Mouse (Mus musculus): Measurements from ENCODE around the gene Gm9747. TPM values are rescaled to one million over a fixed set of nuclear protein-coding genes. Genes with fewer than 3 reads are reported as not detected.

Gene Gm9747
- 38.8 and 40.1 TPM in 2 replicates for polyA plus RNA-seq (2014; fragmentation: Nextera tagmentation; extraction: Ambion mirVana)

DNA sequence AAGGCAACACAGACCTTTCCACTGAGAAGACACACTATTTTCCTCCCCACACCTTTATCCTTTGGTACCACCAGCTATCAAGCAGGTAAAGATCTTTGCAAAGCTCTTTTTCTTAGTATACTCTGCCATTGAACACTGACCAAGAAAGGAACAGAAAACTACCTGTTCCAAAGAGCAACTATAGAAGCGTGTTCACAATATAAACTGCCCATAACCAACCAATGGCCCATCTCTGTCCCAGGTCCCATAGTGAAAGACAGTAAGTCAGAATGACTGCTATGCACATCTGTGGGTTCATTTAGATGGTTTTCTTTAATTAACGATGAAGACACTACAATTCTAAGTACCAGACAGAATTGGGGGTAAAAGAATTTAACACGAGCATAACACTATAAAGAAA, at the start of gene Gm9747:
TSS of gene Gm9747 (plus strand) at position 301 of the 400 bp plus-strand sequence.
- H3K36me3 ChIP-seq (ENCODE audit: control insufficient read depth, insufficient read depth, low read length), result peaks cover 48% of the 10 kb centered on the region
- no peak for ATAC-seq (ENCODE audit: insufficient number of reproducible peaks, insufficient read depth, low FRiP score, low read depth)
- 93% methylated on average over 3 of the region's 3 CpGs for WGBS

DNA sequence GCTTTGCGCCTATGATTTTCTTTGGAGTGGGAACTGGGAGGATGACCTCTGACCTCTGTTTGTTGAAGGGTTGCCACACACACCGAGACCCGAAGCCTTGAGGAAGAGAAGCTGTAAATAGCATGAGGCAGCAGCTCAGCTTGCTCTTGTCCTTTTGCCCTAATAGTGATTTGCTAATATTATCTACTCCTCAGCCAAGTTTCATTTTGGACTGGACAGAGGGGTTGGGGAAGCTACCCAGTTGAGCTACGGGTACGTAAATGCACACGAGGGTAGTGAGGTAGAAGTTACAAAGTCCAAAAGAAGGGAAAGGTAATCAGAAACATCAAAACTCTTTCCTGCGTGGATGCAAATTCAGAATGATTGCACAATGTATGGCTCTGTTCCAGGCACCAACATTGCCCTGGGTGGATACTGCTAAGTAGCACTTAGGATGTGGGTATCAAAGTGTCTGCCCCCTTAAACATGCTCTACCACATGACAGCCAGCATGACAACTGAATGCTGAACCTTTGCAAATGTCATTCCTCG, 48.9 kb upstream of the Gm9747 start:
- Histone ChIP-seq H3K4me2 (ENCODE audit: low read length) (no peak overlapping the region), H3K27me3 (ENCODE audit: control insufficient read depth, insufficient read depth, low read length) (no peaks in the 10 kb centered on the region), H3K9me3 (ENCODE audit: control insufficient read depth, low read length) (no peaks in the 10 kb centered on the region), H3K9ac (ENCODE audit: low read length) (no peak overlapping the region), H3K4me3 (ENCODE audit: control insufficient read depth in 1 of 2, insufficient read depth in 1 of 2, low read depth in 1 of 2, low read length in 2 of 2) (no peak overlapping the region), H3K4me1 (ENCODE audit: control insufficient read depth in 2 of 2, insufficient read depth in 2 of 2, low read length in 2 of 2) (peaks cover 7 to 10% of the 10 kb centered on the region in 2 experiments; a peak in 3 of 4 replicates), H3K27ac (replicated peaks in 1 of 2; ENCODE audit: control insufficient read depth in 1 of 2, insufficient read depth in 1 of 2, low read depth in 2 of 2, low read length in 2 of 2) (peak overlapping the region in 1 of 2 experiments; percentile 29; a peak in 1 of 4 replicates), H3K36me3 (ENCODE audit: control insufficient read depth, insufficient read depth, low read length) (no peaks in the 10 kb centered on the region)
- WGBS, result 50% methylated on average over 8 of the region's 8 CpGs
- ATAC-seq (ENCODE audit: insufficient number of reproducible peaks, insufficient read depth, low FRiP score, low read depth), result no peak

More for the DNA sequence above, at the start of gene Gm9747:
- no peaks in the 10 kb centered on the region for H3K27me3 ChIP-seq (ENCODE audit: control insufficient read depth, insufficient read depth, low read length)
- H3K9me3 ChIP-seq (ENCODE audit: control insufficient read depth, low read length), result no peaks in the 10 kb centered on the region
- H3K27ac ChIP-seq (replicated peaks in 1 of 2; ENCODE audit: control insufficient read depth in 1 of 2, insufficient read depth in 1 of 2, low read depth in 2 of 2, low read length in 2 of 2), result no peak within 1 kb of the TSS
- H3K9ac ChIP-seq (ENCODE audit: low read length), result no peak within 1 kb of the TSS
- H3K4me2 ChIP-seq (ENCODE audit: low read length), result no peak within 1 kb of the TSS
- H3K4me1 ChIP-seq (ENCODE audit: control insufficient read depth in 2 of 2, insufficient read depth in 2 of 2, low read length in 2 of 2), result no peaks in the 10 kb centered on the region
- no peak within 1 kb of the TSS for H3K4me3 ChIP-seq (ENCODE audit: control insufficient read depth in 1 of 2, insufficient read depth in 1 of 2, low read depth in 1 of 2, low read length in 2 of 2)

DNA sequence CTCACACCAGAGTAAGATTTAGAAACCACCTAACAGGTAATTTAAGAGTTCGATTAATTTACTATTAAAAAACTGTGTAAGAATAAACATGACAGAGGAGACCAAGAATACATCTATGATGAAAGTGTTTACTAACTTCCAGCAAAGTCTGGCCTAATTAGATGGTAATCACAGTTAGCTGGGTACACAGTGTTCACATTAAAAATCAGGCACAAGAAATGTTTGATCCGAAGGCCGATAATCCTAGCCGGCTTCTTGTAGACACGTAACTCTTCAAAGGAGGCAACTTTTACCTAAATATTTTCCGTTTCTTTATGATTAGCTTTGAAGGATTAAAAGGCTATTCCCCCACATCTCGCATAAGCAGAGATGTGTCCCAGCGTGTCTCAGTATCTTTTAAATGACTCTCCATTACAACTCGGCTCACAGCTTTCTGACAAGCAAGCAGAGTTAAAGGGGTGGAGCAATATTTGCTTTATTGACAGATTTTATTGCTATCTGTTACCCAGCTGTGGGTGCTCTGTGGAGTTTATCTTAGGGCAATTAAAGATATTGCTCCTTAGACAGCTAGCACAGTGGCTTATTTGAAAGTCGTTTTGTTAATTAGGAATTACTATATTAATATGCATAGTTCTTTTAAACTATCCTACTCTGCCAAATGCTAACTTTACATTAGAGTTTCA, 44.2 kb upstream of the Gm9747 start:
- Histone ChIP-seq H3K9ac (ENCODE audit: low read length) (no peak overlapping the region), H3K4me3 (ENCODE audit: control insufficient read depth in 1 of 2, insufficient read depth in 1 of 2, low read depth in 1 of 2, low read length in 2 of 2) (no peak overlapping the region), H3K27me3 (ENCODE audit: control insufficient read depth, insufficient read depth, low read length) (no peaks in the 10 kb centered on the region), H3K36me3 (ENCODE audit: control insufficient read depth, insufficient read depth, low read length) (no peaks in the 10 kb centered on the region), H3K9me3 (ENCODE audit: control insufficient read depth, low read length) (no peaks in the 10 kb centered on the region), H3K27ac (replicated peaks in 1 of 2; ENCODE audit: control insufficient read depth in 1 of 2, insufficient read depth in 1 of 2, low read depth in 2 of 2, low read length in 2 of 2) (no peak overlapping the region), H3K4me1 (ENCODE audit: control insufficient read depth in 2 of 2, insufficient read depth in 2 of 2, low read length in 2 of 2) (peaks cover 11 to 12% of the 10 kb centered on the region in 2 experiments; a peak in 3 of 4 replicates), H3K4me2 (ENCODE audit: low read length) (no peak overlapping the region)
- 79% methylated on average over 10 of the region's 10 CpGs for WGBS
- no peak for ATAC-seq (ENCODE audit: insufficient number of reproducible peaks, insufficient read depth, low FRiP score, low read depth)

DNA sequence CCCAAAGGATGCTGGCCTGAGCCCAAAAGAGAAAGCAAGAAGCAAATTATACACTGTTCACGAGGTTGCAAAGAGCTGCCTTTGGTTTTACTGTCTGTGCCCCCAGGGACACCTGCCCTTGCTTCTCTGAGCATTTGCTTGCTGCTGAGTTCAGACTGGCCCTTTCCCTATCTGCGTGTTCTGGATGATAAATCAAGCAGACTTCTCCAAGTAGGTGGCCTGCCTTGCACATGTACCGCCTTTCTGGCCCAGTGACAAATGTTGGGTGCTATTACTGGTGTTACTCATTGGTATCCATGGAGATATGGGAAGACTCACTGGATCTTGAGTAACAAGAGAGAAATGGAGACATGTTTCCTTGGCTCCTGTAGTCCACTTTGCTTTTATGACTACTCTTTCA, 43.4 kb upstream of the Gm9747 start:
- H3K4me3 ChIP-seq (ENCODE audit: control insufficient read depth in 1 of 2, insufficient read depth in 1 of 2, low read depth in 1 of 2, low read length in 2 of 2), result no peak overlapping the region
- H3K4me1 ChIP-seq (ENCODE audit: control insufficient read depth in 2 of 2, insufficient read depth in 2 of 2, low read length in 2 of 2), result peaks cover 7 to 8% of the 10 kb centered on the region in 2 experiments; a peak in 3 of 4 replicates
- no peaks in the 10 kb centered on the region for H3K27me3 ChIP-seq (ENCODE audit: control insufficient read depth, insufficient read depth, low read length)
- H3K9ac ChIP-seq (ENCODE audit: low read length), result no peak overlapping the region
- no peaks in the 10 kb centered on the region for H3K9me3 ChIP-seq (ENCODE audit: control insufficient read depth, low read length)
- ATAC-seq (ENCODE audit: insufficient number of reproducible peaks, insufficient read depth, low FRiP score, low read depth), result no peak
- no peak overlapping the region for H3K27ac ChIP-seq (replicated peaks in 1 of 2; ENCODE audit: control insufficient read depth in 1 of 2, insufficient read depth in 1 of 2, low read depth in 2 of 2, low read length in 2 of 2)
- no peaks in the 10 kb centered on the region for H3K36me3 ChIP-seq (ENCODE audit: control insufficient read depth, insufficient read depth, low read length)
- 44% methylated on average over 3 of the region's 3 CpGs for WGBS
- H3K4me2 ChIP-seq (ENCODE audit: low read length), result no peak overlapping the region

DNA sequence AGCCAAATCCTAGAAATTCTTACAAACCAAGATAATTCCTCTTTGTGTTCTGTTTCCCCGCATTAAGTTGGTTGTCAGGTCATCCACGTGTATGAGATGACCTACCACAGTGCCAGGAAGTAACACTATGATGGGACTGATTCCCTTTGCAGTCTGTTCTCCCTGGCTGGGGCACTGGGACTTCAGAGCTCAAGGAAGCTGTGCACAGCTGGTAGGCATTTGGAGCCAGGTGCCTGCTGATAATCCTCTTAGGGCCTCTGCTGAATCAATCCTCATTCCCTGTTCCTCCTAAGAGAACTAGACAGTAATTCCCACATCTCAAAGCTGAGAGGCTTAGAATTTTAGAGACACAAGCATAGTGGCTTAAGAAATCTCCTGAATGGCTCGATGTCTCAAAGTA, 41.3 kb upstream of the Gm9747 start:
- Histone ChIP-seq H3K4me1 (ENCODE audit: control insufficient read depth in 2 of 2, insufficient read depth in 2 of 2, low read length in 2 of 2) (peaks cover 4 to 5% of the 10 kb centered on the region in 2 experiments; a peak in 1 of 4 replicates), H3K9ac (ENCODE audit: low read length) (no peak overlapping the region), H3K27me3 (ENCODE audit: control insufficient read depth, insufficient read depth, low read length) (no peaks in the 10 kb centered on the region), H3K4me3 (ENCODE audit: control insufficient read depth in 1 of 2, insufficient read depth in 1 of 2, low read depth in 1 of 2, low read length in 2 of 2) (no peak overlapping the region), H3K4me2 (ENCODE audit: low read length) (no peak overlapping the region), H3K9me3 (ENCODE audit: control insufficient read depth, low read length) (no peaks in the 10 kb centered on the region), H3K27ac (replicated peaks in 1 of 2; ENCODE audit: control insufficient read depth in 1 of 2, insufficient read depth in 1 of 2, low read depth in 2 of 2, low read length in 2 of 2) (no peak overlapping the region), H3K36me3 (ENCODE audit: control insufficient read depth, insufficient read depth, low read length) (no peaks in the 10 kb centered on the region)
- 49% methylated on average over 3 of the region's 3 CpGs for WGBS
- ATAC-seq (ENCODE audit: insufficient number of reproducible peaks, insufficient read depth, low FRiP score, low read depth), result no peak

DNA sequence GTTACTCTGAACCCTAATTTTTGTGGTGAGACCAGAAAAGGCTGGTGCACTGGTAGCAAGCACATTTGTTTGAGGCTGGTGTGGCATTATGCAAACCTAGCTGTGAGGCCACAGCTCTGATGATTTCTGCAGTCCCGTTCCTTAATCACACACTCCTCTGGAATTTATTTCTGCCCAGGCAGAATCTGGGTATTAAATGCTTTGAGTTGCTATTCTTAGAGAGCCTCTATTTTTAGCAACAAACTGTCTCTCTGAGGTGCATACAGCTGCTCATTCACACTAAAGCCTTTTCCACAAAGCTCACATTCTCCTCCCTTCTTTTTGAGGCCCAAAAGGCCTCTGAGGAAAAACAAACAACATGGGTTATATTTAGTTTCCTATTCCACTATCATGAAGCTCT, 33.0 kb upstream of the Gm9747 start:
- WGBS, result 3% methylated on average over 1 of the region's 1 CpGs
- peaks cover 12 to 30% of the 10 kb centered on the region in 2 experiments for H3K4me1 ChIP-seq (ENCODE audit: control insufficient read depth in 2 of 2, insufficient read depth in 2 of 2, low read length in 2 of 2)
- H3K27ac ChIP-seq (replicated peaks in 1 of 2; ENCODE audit: control insufficient read depth in 1 of 2, insufficient read depth in 1 of 2, low read depth in 2 of 2, low read length in 2 of 2), result peak overlapping the region; percentile 93 to 95
- H3K4me3 ChIP-seq (ENCODE audit: control insufficient read depth in 1 of 2, insufficient read depth in 1 of 2, low read depth in 1 of 2, low read length in 2 of 2), result no peak overlapping the region
- ATAC-seq (ENCODE audit: insufficient number of reproducible peaks, insufficient read depth, low FRiP score, low read depth), result peak; percentile 79
- no peaks in the 10 kb centered on the region for H3K27me3 ChIP-seq (ENCODE audit: control insufficient read depth, insufficient read depth, low read length)
- no peaks in the 10 kb centered on the region for H3K9me3 ChIP-seq (ENCODE audit: control insufficient read depth, low read length)
- H3K9ac ChIP-seq (ENCODE audit: low read length), result peak overlapping the region; percentile 57
- H3K4me2 ChIP-seq (ENCODE audit: low read length), result peak overlapping the region; percentile 49
- H3K36me3 ChIP-seq (ENCODE audit: control insufficient read depth, insufficient read depth, low read length), result no peaks in the 10 kb centered on the region

DNA sequence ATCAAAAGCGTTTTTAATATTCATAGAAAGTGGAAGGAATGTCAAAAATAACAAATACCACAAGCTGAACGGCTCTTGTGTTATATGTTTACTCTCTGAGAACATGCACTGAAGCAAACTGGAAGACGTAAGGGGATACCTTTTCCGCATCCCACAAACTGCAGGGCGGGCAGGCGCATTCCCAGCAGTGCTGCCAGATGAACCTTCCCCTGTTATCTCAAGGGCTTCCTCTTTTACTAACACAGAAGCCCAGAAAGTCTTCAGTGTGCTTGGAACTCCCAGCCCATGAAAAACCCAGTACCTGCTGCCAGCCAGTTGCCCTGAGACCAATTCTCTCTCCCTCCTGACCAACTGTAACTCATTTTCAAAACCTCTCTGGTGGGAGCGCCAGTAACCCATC, 32.3 kb upstream of the Gm9747 start:
- peak overlapping the region; percentile 71 to 95 for H3K27ac ChIP-seq (replicated peaks in 1 of 2; ENCODE audit: control insufficient read depth in 1 of 2, insufficient read depth in 1 of 2, low read depth in 2 of 2, low read length in 2 of 2)
- no peaks in the 10 kb centered on the region for H3K9me3 ChIP-seq (ENCODE audit: control insufficient read depth, low read length)
- ATAC-seq (ENCODE audit: insufficient number of reproducible peaks, insufficient read depth, low FRiP score, low read depth), result no peak; the same call in 1 of the 2 replicates
- H3K4me1 ChIP-seq (ENCODE audit: control insufficient read depth in 2 of 2, insufficient read depth in 2 of 2, low read length in 2 of 2), result peaks cover 12 to 30% of the 10 kb centered on the region in 2 experiments
- H3K9ac ChIP-seq (ENCODE audit: low read length), result peak overlapping the region; percentile 31
- 14% methylated on average over 7 of the region's 7 CpGs for WGBS
- H3K36me3 ChIP-seq (ENCODE audit: control insufficient read depth, insufficient read depth, low read length), result no peaks in the 10 kb centered on the region
- no peak overlapping the region for H3K4me3 ChIP-seq (ENCODE audit: control insufficient read depth in 1 of 2, insufficient read depth in 1 of 2, low read depth in 1 of 2, low read length in 2 of 2)
- H3K4me2 ChIP-seq (ENCODE audit: low read length), result peak overlapping the region; percentile 49
- no peaks in the 10 kb centered on the region for H3K27me3 ChIP-seq (ENCODE audit: control insufficient read depth, insufficient read depth, low read length)
